31 mouse cellular contexts compared by ENCODE assay signal in the genomic region with DNA sequence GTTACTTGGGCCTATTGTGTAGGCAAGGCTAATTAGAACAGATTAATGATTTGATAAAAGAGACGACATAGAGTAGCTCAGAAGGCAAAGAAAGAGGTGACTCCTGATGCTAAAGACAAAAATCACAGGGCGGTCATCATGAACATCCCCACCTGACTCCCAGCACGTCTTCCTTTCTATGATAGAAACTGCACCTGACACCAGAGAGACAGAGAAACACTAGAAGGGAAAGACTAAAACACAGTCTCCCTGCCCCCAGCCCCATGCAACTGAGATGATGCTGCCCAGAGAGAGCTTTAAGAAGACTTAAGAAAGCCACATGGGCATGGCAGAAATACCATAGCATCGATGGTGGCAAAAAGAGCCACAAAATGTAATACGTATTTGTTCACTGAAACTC.
"Had no signal": no experiment of that assay in that cellular context is flagged by ENCODE, and none has a peak within 500 bp of the region (broad histone marks: within the 10 kb centered on the region; RNA-seq: fewer than 3 reads in every experiment).

No protein-coding gene starts in this region.

- H3K9ac ChIP-seq: heart, embryonic 12.5 days; heart, embryonic 13.5 days; heart, embryonic 15.5 days; hindbrain, embryonic 12.5 days; hindbrain, embryonic 13.5 days; hindbrain, embryonic 14.5 days; hindbrain, embryonic 15.5 days; intestine, embryonic 15.5 days; kidney, embryonic 15.5 days had no signal

- H3K4me1 ChIP-seq: hindbrain, embryonic 10.5 days; hindbrain, embryonic 12.5 days; hindbrain, embryonic 13.5 days; hindbrain, embryonic 15.5 days; intestine, embryonic 15.5 days; kidney, embryonic 15.5 days had no signal

- H3K27ac ChIP-seq: heart, embryonic 13.5 days; heart, embryonic 15.5 days; hindbrain, embryonic 10.5 days; hindbrain, embryonic 12.5 days; hindbrain, embryonic 13.5 days; hindbrain, embryonic 14.5 days; hindbrain, embryonic 15.5 days; hindbrain, postnatal 0 days; intestine, embryonic 15.5 days; kidney, embryonic 15.5 days; kidney, postnatal 0 days; layer of hippocampus, adult 2 months; left cerebral cortex, adult 2 months had no signal

- H3K9me3 ChIP-seq: heart, embryonic 15.5 days; hindbrain, embryonic 13.5 days; hindbrain, embryonic 15.5 days; intestine, embryonic 15.5 days; kidney, embryonic 15.5 days had no signal

- DNase-seq: heart, postnatal 10 days; heart, postnatal 14 days; heart, postnatal 36 days; heart, postnatal 4 days; kidney, adult 11 months; kidney, adult 18-20 months; kidney, adult 2 months; kidney, adult 8-10 months; kidney, adult 9 months; kidney, postnatal 10 days; kidney, postnatal 14 days; kidney, postnatal 25 days; kidney, postnatal 36 days; kidney, postnatal 4 days; layer of hippocampus, adult 9-11 months; layer of hippocampus, postnatal 36 days had no signal

- H3K36me3 ChIP-seq: heart, embryonic 12.5 days; heart, embryonic 13.5 days; heart, embryonic 15.5 days; hindbrain, embryonic 10.5 days; hindbrain, embryonic 12.5 days; hindbrain, embryonic 13.5 days; hindbrain, embryonic 15.5 days; intestine, embryonic 15.5 days; kidney, embryonic 15.5 days had no signal

- H3K4me3 ChIP-seq: heart, embryonic 12.5 days; heart, embryonic 13.5 days; heart, embryonic 15.5 days; hindbrain, embryonic 10.5 days; hindbrain, embryonic 12.5 days; hindbrain, embryonic 13.5 days; hindbrain, embryonic 15.5 days; intestine, embryonic 15.5 days; kidney, embryonic 15.5 days; layer of hippocampus, adult 2 months; left cerebral cortex, adult 2 months had no signal

- H3K4me2 ChIP-seq: heart, embryonic 11.5 days; heart, embryonic 12.5 days; heart, embryonic 13.5 days; heart, embryonic 15.5 days; hindbrain, embryonic 12.5 days; hindbrain, embryonic 13.5 days; hindbrain, embryonic 14.5 days; hindbrain, embryonic 15.5 days; intestine, embryonic 15.5 days; kidney, embryonic 15.5 days had no signal

- H3K27me3 ChIP-seq: heart, embryonic 12.5 days; heart, embryonic 13.5 days; heart, embryonic 15.5 days; hindbrain, embryonic 12.5 days; hindbrain, embryonic 13.5 days; hindbrain, embryonic 15.5 days; intestine, embryonic 15.5 days; kidney, embryonic 15.5 days had no signal
